Comparison of ENCODE assay signal across 8 mouse cellular contexts in genomic region chr3:80800995-80801826, GRCm38 (mm10). TPM values are rescaled to one million over a fixed set of nuclear protein-coding genes. Genes with fewer than 3 reads are reported as not detected.
A peak's percentile ranks its signal among the peaks of the same experiment; 100 is the strongest.
DNase-seq lines count a peak whose midpoint lies in the region; ATAC-seq lines count a peak whose summit lies in the region.

No protein-coding gene starts in this region.

- no peak overlapping the region for H3K9ac ChIP-seq in lung, embryonic 15.5 days
- peak overlapping the region; percentile 86 for H3K9ac ChIP-seq in forebrain, embryonic 15.5 days (replicated peaks)
- H3K9ac ChIP-seq in stomach, embryonic 14.5 days (replicated peaks; ENCODE audit: low read depth, low read length): no peak overlapping the region

- H3K27ac ChIP-seq in lung, embryonic 15.5 days: no peak overlapping the region
- peak overlapping the region; percentile 98 for H3K27ac ChIP-seq in forebrain, embryonic 15.5 days (replicated peaks)
- H3K27ac ChIP-seq in stomach, embryonic 14.5 days (ENCODE audit: low read length): no peak overlapping the region

- H3K4me3 ChIP-seq in lung, embryonic 15.5 days: peak overlapping the region; percentile 24
- peak overlapping the region; percentile 89 for H3K4me3 ChIP-seq in forebrain, embryonic 15.5 days
- H3K4me3 ChIP-seq in stomach, embryonic 14.5 days (ENCODE audit: low read depth, low read length): peak overlapping the region; percentile 26

- ATAC-seq in lung, embryonic 15.5 days (ENCODE audit: borderline replicate concordance, extremely low read depth, low FRiP score, low TSS enrichment): peak; percentile 57; the same call in 1 of the 2 replicates
- peak; percentile 62 for ATAC-seq in forebrain, embryonic 15.5 days (replicated peaks)
- ATAC-seq in stomach, embryonic 14.5 days (ENCODE audit: insufficient number of reproducible peaks, insufficient read depth, low FRiP score, low read depth): peak; percentile 35; the same call in 1 of the 2 replicates

- 9% methylated on average over 33 of the region's 33 CpGs for WGBS in lung, embryonic 15.5 days
- WGBS in forebrain, embryonic 15.5 days: under 1% methylated on average over 33 of the region's 33 CpGs
- WGBS in stomach, embryonic 14.5 days: 12% methylated on average over 33 of the region's 33 CpGs

- peaks cover 28% of the 10 kb centered on the region for H3K27me3 ChIP-seq in lung, embryonic 15.5 days
- no peaks in the 10 kb centered on the region for H3K27me3 ChIP-seq in forebrain, embryonic 15.5 days
- 0 out of 2 replicates have a peak, but pooled peaks cover 4% of the 10 kb centered on the region for H3K27me3 ChIP-seq in stomach, embryonic 14.5 days (ENCODE audit: control insufficient read depth, insufficient read depth, low read length)

- no peaks in the 10 kb centered on the region for H3K36me3 ChIP-seq in lung, embryonic 15.5 days
- H3K36me3 ChIP-seq in forebrain, embryonic 15.5 days: no peaks in the 10 kb centered on the region
- H3K36me3 ChIP-seq in stomach, embryonic 14.5 days (ENCODE audit: control insufficient read depth, insufficient read depth, low read length): no peaks in the 10 kb centered on the region

- H3K4me2 ChIP-seq in lung, embryonic 15.5 days: peak overlapping the region; percentile 55
- H3K4me2 ChIP-seq in forebrain, embryonic 15.5 days (replicated peaks): peak overlapping the region; percentile 76
- peak overlapping the region; percentile 58 for H3K4me2 ChIP-seq in stomach, embryonic 14.5 days (replicated peaks; ENCODE audit: low read depth, low read length)

- H3K9me3 ChIP-seq in lung, embryonic 15.5 days: no peaks in the 10 kb centered on the region
- H3K9me3 ChIP-seq in forebrain, embryonic 15.5 days: no peaks in the 10 kb centered on the region
- H3K9me3 ChIP-seq in stomach, embryonic 14.5 days (ENCODE audit: control insufficient read depth, low read depth, low read length): no peaks in the 10 kb centered on the region

- no peak for DNase-seq in lung, postnatal 25 days (ENCODE audit: low spot score)
- DNase-seq in cerebellum, adult 18-20 months: peak; percentile 82 to 83
- peak; percentile 74 to 75 for DNase-seq in layer of hippocampus, adult 8-10 months (ENCODE audit: low spot score in 2 of 2)
- peak; percentile 39 for DNase-seq in mesoderm, embryonic 11.5 days (ENCODE audit: low read depth, low spot score)
- no peak for DNase-seq in natural killer cell, adult 2 months (ENCODE audit: low spot score in 2 of 2)

- H3K4me1 ChIP-seq in lung, embryonic 15.5 days: peaks cover 11% of the 10 kb centered on the region
- peaks cover 34% of the 10 kb centered on the region for H3K4me1 ChIP-seq in forebrain, embryonic 15.5 days
- 0 out of 2 replicates have a peak, but pooled peaks cover 3% of the 10 kb centered on the region for H3K4me1 ChIP-seq in stomach, embryonic 14.5 days (ENCODE audit: control insufficient read depth, insufficient read depth, low read length)

RNA-seq across cellular contexts. Expression of gene Gria2, which starts 1.4 kb away (rescaled TPM):
- 0.38 and 0.46 TPM in 2 replicates for polyA plus RNA-seq in lung, embryonic 15.5 days (2015; fragmentation: Nextera tagmentation; extraction: Ambion mirVana)
- polyA plus RNA-seq in forebrain, embryonic 15.5 days (2015; fragmentation: Nextera tagmentation; extraction: Ambion mirVana): 198 and 222 TPM in 2 replicates
- total RNA-seq in layer of hippocampus, adult 8-10 months (2022): 100 to 1,000 TPM; 547 to 714 (median 646) TPM
- 4.6 and 5.0 TPM in 2 replicates for polyA plus RNA-seq in stomach, embryonic 14.5 days (2014; fragmentation: Nextera tagmentation; extraction: Ambion mirVana)

Comparison
In these comparisons a context has a peak if more than half of its experiments do, and no peak if none do; other contexts are left out.
1. H3K4me3 ChIP-seq: peak in every context shown above with its lines; median percentile 89 in forebrain, embryonic 15.5 days; 26 in stomach, embryonic 14.5 days; 24 in lung, embryonic 15.5 days.
2. DNase-seq: peak in cerebellum, adult 18-20 months (2 of 2), layer of hippocampus, adult 8-10 months (2 of 2) and mesoderm, embryonic 11.5 days (single experiment); none in lung, postnatal 25 days (single experiment) and natural killer cell, adult 2 months (0 of 2).
3. RNA of gene Gria2, which starts 1.4 kb away (polyA plus RNA-seq): 198 to 222 TPM in forebrain, embryonic 15.5 days; 4.6 to 5.0 TPM in stomach, embryonic 14.5 days and 0.38 to 0.46 TPM in lung, embryonic 15.5 days; every median in the first group is over 10 times any median in the second.
4. Peak in every context shown above with its lines, with median percentiles within 50 percentile points of each other: ATAC-seq and H3K4me2 ChIP-seq.